Mouse (Mus musculus) embryonic facial prominence, embryonic 12.5 days (tissue): ENCODE results near the gene Flvcr1. TPM values are rescaled to one million over a fixed set of nuclear protein-coding genes. Genes with fewer than 3 reads are reported as not detected.

Experiments
- polyA plus RNA-seq: library from polyadenylated mRNA; unstranded; fragments of >200 nt; fragmentation: Nextera tagmentation; extraction: Ambion mirVana; gene quantifications from 2 replicates; pipeline ENCODE4 v1.2.1, GENCODE M21; 2016

The Flvcr1 gene
- polyA plus RNA-seq, 1 experiment from 2014 or later: 7.6 TPM

Other genes starting within 250 kb of the Flvcr1 start
- 19.5 and 21.1 TPM in 2 replicates for gene Rps6kc1, start 114.4 kb downstream of the Flvcr1 start, polyA plus RNA-seq
- gene Angel2, start 101.0 kb downstream of the Flvcr1 start, polyA plus RNA-seq: 55.5 and 58.5 TPM in 2 replicates
- 77.9 and 82.5 TPM in 2 replicates for gene Vash2, start 46.9 kb downstream of the Flvcr1 start, polyA plus RNA-seq
- gene Spata45, start 10.5 kb upstream of the Flvcr1 start, polyA plus RNA-seq: not detected in 2 replicates
- gene Tatdn3, start 36.8 kb upstream of the Flvcr1 start, polyA plus RNA-seq: 16.1 and 17.7 TPM in 2 replicates
- 22.4 and 23.9 TPM in 2 replicates for gene Nsl1, start 36.9 kb upstream of the Flvcr1 start, polyA plus RNA-seq
- gene Batf3, start 71.7 kb upstream of the Flvcr1 start, polyA plus RNA-seq: 10.8 and 11.5 TPM in 2 replicates
- gene Fam71a, start 138.7 kb upstream of the Flvcr1 start, polyA plus RNA-seq: not detected in 2 replicates
- 2.3 and 2.8 TPM in 2 replicates for gene Atf3, start 191.9 kb upstream of the Flvcr1 start, polyA plus RNA-seq